Mouse (Mus musculus): ENCODE data around the gene Zfp574. TPM values are rescaled to one million over a fixed set of nuclear protein-coding genes. Genes with fewer than 3 reads are reported as not detected.

The Zfp574 gene
- total and polyA plus RNA-seq, 3 experiments, result 16.3 to 30.2 TPM; not detected in 1

DNA sequence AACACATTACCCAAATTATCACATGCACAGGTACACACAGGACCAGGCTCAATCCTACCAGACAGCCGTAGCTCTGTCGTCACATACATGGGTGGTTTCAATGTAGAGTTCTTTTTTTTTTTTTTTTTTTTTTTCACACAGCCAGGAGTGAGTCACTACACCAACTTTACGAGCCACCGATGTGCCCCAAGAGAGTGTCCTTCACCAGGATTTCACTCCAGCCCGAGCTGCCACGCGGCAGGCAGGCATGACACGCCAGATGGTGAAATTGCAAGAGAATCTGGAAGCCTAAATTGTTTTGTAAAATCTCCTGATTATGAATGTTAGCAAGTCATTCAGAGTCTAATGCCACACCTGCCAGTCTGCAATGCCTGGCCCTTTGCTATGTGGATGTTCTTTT, 25.0 kb upstream of the Zfp574 start:
- Histone ChIP-seq H3K9ac (ENCODE audit: control insufficient read depth, low read depth, low read length, poor library complexity, severe bottlenecking) (no peak overlapping the region), H3K4me1 (ENCODE audit: control insufficient read depth in 1 of 2, insufficient read depth in 2 of 2, low read length in 2 of 2) (no peaks in the 10 kb centered on the region), H3K27me3 (ENCODE audit: control insufficient read depth in 1 of 2, insufficient read depth in 2 of 2, low read length in 2 of 2) (no peaks in the 10 kb centered on the region), H3K27ac (ENCODE audit: control insufficient read depth, low read depth, low read length) (no peak overlapping the region), H3K4me3 (ENCODE audit: control insufficient read depth in 1 of 2, insufficient read depth in 1 of 2, low read depth in 2 of 2, low read length in 2 of 2) (no peak overlapping the region), H3K36me3 (ENCODE audit: control insufficient read depth in 1 of 2, insufficient read depth in 2 of 2, low read length in 2 of 2) (no peaks in the 10 kb centered on the region; a peak in 1 of 4 replicates), H3K9me3 (replicated peaks; ENCODE audit: insufficient read depth, low read length) (no peaks in the 10 kb centered on the region), H3K79me2 (ENCODE audit: control insufficient read depth, insufficient read depth, low read length, poor library complexity) (no peaks in the 10 kb centered on the region)
- no peak for TF ChIP-seq MYB (IDR thresholded peaks at IDR 0.05; ENCODE audit: low read depth, low read length)
- TF ChIP-seq ZKSCAN1 (IDR thresholded peaks at IDR 0.05; ENCODE audit: low read depth, low read length), result no peak
- no peak for TF ChIP-seq ZC3H11A (IDR thresholded peaks at IDR 0.05; ENCODE audit: low read depth, low read length)
- no peak for TF ChIP-seq POLR2AphosphoS2 (IDR thresholded peaks at IDR 0.05; ENCODE audit: low read length)
- no peak for TF ChIP-seq CHD2 (IDR thresholded peaks at IDR 0.05; ENCODE audit: low read length)
- TF ChIP-seq USF2 (IDR thresholded peaks at IDR 0.05; ENCODE audit: borderline replicate concordance in 1 of 2, insufficient read depth in 1 of 2, low read depth in 1 of 2, low read length in 2 of 2), result no peak
- no peak for TF ChIP-seq TCF12 (IDR thresholded peaks at IDR 0.05; ENCODE audit: low read depth, low read length)
- no peak for TF ChIP-seq TBP (IDR thresholded peaks at IDR 0.05; ENCODE audit: low read depth, low read length)
- TF ChIP-seq POLR2A (IDR thresholded peaks at IDR 0.05; ENCODE audit: control insufficient read depth in 1 of 2, insufficient read depth in 1 of 2, low read depth in 1 of 2, low read length in 2 of 2, poor library complexity in 1 of 2), result no peak
- no peak for TF ChIP-seq POLR2AphosphoS5 (IDR thresholded peaks at IDR 0.05; ENCODE audit: borderline replicate concordance, low read depth, low read length)
- TF ChIP-seq CHD1 (IDR thresholded peaks at IDR 0.05; ENCODE audit: low read depth, low read length), result no peak
- TF ChIP-seq MAZ (IDR thresholded peaks at IDR 0.05; ENCODE audit: low read depth, low read length), result no peak
- no peak for TF ChIP-seq HCFC1 (IDR thresholded peaks at IDR 0.05; ENCODE audit: low read depth, low read length)
- no peak for TF ChIP-seq ELF1 (IDR thresholded peaks at IDR 0.05; ENCODE audit: low read depth, low read length)
- no peak for TF ChIP-seq BHLHE40 (IDR thresholded peaks at IDR 0.05; ENCODE audit: borderline replicate concordance, low read depth, low read length)
- no peak for TF ChIP-seq KAT2A (conservative IDR thresholded peaks at IDR 0.05; ENCODE audit: low read depth, low read length)
- TF ChIP-seq USF1 (IDR thresholded peaks at IDR 0.05; ENCODE audit: low read depth, low read length), result no peak
- no peak for TF ChIP-seq RCOR1 (IDR thresholded peaks at IDR 0.05; ENCODE audit: low read depth, low read length)
- DNase-seq (ENCODE audit: low read depth, low spot score), result no peak

DNA sequence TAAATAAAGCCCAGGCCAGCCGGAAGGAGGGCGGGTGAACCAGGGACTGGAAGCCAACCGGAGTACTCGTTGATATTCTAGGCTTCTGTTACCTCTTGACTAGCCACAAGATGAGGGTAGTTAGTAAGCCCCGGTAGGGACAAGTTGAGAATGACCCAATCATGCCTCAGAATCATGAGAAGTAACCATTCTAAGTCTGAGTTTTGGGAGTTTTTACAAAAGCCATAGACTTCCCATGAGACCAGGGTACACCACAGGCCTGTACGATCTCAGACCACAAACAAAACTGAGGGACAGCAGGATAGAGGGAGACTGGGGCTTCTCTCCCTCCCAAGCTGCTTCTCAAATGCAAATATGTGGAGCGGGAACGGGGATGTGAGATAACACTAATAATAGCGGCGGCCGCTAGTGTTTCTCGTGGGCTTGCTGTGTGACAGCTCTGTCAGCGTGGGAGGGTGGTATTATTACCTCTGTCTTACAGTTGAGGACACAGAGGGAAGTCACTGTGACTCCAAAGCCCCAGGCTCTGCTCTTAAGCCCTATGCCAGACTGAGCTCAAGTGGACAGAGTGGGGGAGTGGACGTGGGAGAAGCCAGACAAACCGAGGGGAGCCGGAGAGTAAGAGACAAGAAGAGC, 23.0 kb upstream of the Zfp574 start:
- no peak overlapping the region for H3K4me3 ChIP-seq (ENCODE audit: control insufficient read depth in 1 of 2, insufficient read depth in 1 of 2, low read depth in 2 of 2, low read length in 2 of 2)
- no peak overlapping the region for H3K27ac ChIP-seq (ENCODE audit: control insufficient read depth, low read depth, low read length)
- no peak overlapping the region for H3K9ac ChIP-seq (ENCODE audit: control insufficient read depth, low read depth, low read length, poor library complexity, severe bottlenecking)
- H3K9me3 ChIP-seq (replicated peaks; ENCODE audit: insufficient read depth, low read length), result no peaks in the 10 kb centered on the region
- H3K27me3 ChIP-seq (ENCODE audit: control insufficient read depth in 1 of 2, insufficient read depth in 2 of 2, low read length in 2 of 2), result no peaks in the 10 kb centered on the region
- no peak for DNase-seq (ENCODE audit: low read depth, low spot score)
- H3K36me3 ChIP-seq (ENCODE audit: control insufficient read depth in 1 of 2, insufficient read depth in 2 of 2, low read length in 2 of 2), result no peaks in the 10 kb centered on the region; a peak in 1 of 4 replicates
- no peaks in the 10 kb centered on the region for H3K79me2 ChIP-seq (ENCODE audit: control insufficient read depth, insufficient read depth, low read length, poor library complexity)
- no peak for TF ChIP-seq HCFC1 (IDR thresholded peaks at IDR 0.05; ENCODE audit: low read depth, low read length)
- TF ChIP-seq MXI1 (IDR thresholded peaks at IDR 0.05; ENCODE audit: low read depth, low read length), result no peak
- TF ChIP-seq ELF1 (IDR thresholded peaks at IDR 0.05; ENCODE audit: low read depth, low read length), result no peak
- TF ChIP-seq KAT2A (conservative IDR thresholded peaks at IDR 0.05; ENCODE audit: low read depth, low read length), result no peak
- no peak for TF ChIP-seq JUND (IDR thresholded peaks at IDR 0.05; ENCODE audit: low read depth, low read length)
- no peak for TF ChIP-seq MAZ (IDR thresholded peaks at IDR 0.05; ENCODE audit: low read depth, low read length)
- no peak for TF ChIP-seq GATA1 (IDR thresholded peaks at IDR 0.05; ENCODE audit: low read depth, low read length)
- TF ChIP-seq NRF1 (IDR thresholded peaks at IDR 0.05; ENCODE audit: insufficient read depth, low read depth, low read length, poor library complexity, severe bottlenecking), result no peak
- TF ChIP-seq NELFE (IDR thresholded peaks at IDR 0.05; ENCODE audit: low read depth, low read length), result no peak
- no peak for TF ChIP-seq E2F4 (IDR thresholded peaks at IDR 0.05; ENCODE audit: borderline replicate concordance, low read depth, low read length)
- no peak for TF ChIP-seq SMC3 (IDR thresholded peaks at IDR 0.05; ENCODE audit: low read depth, low read length)
- no peak for TF ChIP-seq TCF12 (IDR thresholded peaks at IDR 0.05; ENCODE audit: low read depth, low read length)
- no peak for TF ChIP-seq GABPA (IDR thresholded peaks at IDR 0.05; ENCODE audit: low read depth, low read length)
- no peak for TF ChIP-seq MYC (IDR thresholded peaks at IDR 0.05; ENCODE audit: low read depth, low read length)
- no peak for TF ChIP-seq ZMIZ1 (IDR thresholded peaks at IDR 0.05; ENCODE audit: low read depth, low read length)
- no peak for TF ChIP-seq ZKSCAN1 (IDR thresholded peaks at IDR 0.05; ENCODE audit: low read depth, low read length)
- TF ChIP-seq RCOR1 (IDR thresholded peaks at IDR 0.05; ENCODE audit: low read depth, low read length), result no peak
- TF ChIP-seq RAD21 (IDR thresholded peaks at IDR 0.05; ENCODE audit: low read depth, low read length), result no peak
- no peaks in the 10 kb centered on the region for H3K4me1 ChIP-seq (ENCODE audit: control insufficient read depth in 1 of 2, insufficient read depth in 2 of 2, low read length in 2 of 2)

All from MEL (cell line).